Mouse (Mus musculus): Measurements from ENCODE around the gene Sox21.

GRCm38 (mm10) chr14:118209642-118210041 lies 27.2 kb downstream of the Sox21 start:
- TF ChIP-seq CTCF (IDR thresholded peaks at IDR 0.05; ENCODE audit: low read depth): peak; percentile 72
- TF ChIP-seq EP300 (optimal IDR thresholded peaks at IDR 0.05): no peak
